Mouse (Mus musculus) megakaryocyte, adult 5-6 weeks (primary cell): Measurements from ENCODE around the gene Tcte1. TPM values are rescaled to one million over a fixed set of nuclear protein-coding genes. Genes with fewer than 3 reads are reported as not detected.

ENCODE experiments used
- ATAC-seq: 2 replicates; pipeline ENCODE4 v1.8.0; 2016; ENCODE audit warnings: mild to moderate bottlenecking, inconsistent platforms; ENCODE audit not compliant: poor library complexity, severe bottlenecking
- total RNA-seq, 2 experiments: library from RNA; stranded (forward) in 1 of 2; stranded (reverse) in 1 of 2; fragments of 153-499, 151-499 nt in 1 of 2; fragments of 221-1000, 200-1000 nt in 1 of 2; gene quantifications; 2 replicates each; pipeline versions ENCODE4 v1.2.3 to v1.2.4; 2015 to 2017

The Tcte1 gene
- total RNA-seq, 2 experiments from 2014 or later: not detected

DNA sequence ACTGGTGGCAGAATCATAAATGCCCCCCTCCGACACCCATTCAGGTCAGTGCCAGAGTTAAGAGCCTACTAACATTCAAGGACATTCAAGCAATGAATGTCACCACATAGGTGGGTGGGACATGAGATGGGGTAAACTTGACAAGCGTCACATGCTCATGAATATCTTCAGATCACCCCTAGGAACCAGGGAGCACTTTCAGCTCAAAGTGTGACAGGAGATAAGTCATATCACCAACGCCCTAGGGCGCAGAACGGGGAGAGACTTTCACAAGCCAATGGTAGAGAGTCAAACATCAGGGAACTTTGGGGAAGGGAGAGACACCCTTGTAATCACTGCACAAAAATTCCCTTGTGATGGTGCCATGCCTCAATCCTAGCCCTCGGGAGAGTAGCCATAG, 59.0 kb downstream of the Tcte1 start:
- ATAC-seq: no peak

DNA sequence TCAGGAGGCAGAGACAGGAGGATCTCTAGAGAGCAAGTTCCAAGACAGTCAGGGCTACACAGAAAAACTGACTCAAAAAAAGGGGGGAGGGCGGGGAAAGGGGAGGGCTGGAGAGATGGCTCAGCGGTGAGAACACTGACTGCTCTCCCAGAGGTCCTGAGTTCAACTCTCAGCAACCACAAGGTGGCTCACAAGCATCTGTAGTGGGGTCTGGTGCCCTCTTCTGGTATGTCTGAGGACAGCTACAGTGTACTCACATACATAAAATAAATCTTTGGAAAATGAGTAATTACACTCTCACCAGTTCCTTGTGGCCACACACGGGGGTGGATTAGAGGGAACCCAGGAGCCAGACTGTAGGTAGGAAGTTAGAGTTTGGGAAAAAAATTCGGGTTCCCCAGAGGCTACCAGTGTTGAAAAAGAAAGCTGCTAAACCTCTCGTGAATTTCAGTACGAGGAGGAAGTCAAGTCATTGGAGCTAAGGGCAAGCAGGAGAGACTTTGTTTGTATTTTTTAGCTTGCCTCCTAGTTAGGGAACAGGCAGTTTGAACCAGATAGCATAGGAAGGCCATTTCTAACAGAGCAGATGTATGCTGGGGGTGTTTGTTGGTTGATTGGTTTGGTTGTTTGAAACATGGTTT, 59.6 kb downstream of the Tcte1 start:
- no peak for ATAC-seq

DNA sequence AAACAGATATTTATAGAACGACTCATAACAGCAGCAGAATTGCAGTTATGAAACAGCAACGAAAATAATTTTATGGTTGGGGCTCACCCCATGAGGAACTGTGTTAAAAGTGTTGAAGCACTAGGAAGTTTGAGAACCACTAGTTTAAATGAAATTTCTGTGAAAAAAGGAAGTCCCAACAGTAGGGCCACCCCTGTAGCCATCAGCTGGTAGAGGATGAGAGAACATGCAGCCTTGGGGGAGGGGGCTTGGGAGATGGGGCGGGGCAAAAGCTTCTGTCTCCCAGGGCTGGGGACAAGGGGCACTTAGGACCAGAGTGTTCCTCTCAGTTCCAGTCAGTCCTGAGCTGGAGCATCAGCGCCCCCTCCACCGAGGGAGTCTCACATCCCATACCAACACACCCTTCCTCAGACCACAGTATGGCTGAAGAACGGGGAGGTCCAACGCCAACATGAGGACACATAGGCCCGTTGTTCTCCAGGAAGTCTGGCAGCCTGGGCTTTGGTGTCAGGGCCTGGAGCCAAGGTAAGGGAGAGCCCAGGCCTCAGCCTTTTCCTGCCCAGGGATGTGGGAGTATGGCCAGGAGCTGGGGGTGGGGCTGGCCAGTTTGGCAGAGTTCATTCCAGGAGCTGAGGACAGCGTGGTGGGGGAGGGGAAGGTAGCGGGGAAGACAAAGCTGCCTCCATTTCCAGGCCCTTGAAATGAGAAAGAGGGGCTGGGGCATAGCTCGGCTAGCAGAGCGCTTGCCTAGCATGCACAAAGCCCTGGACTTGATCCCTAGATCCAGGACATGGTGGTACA, 61.1 kb downstream of the Tcte1 start:
- peak; percentile 46 for ATAC-seq

DNA sequence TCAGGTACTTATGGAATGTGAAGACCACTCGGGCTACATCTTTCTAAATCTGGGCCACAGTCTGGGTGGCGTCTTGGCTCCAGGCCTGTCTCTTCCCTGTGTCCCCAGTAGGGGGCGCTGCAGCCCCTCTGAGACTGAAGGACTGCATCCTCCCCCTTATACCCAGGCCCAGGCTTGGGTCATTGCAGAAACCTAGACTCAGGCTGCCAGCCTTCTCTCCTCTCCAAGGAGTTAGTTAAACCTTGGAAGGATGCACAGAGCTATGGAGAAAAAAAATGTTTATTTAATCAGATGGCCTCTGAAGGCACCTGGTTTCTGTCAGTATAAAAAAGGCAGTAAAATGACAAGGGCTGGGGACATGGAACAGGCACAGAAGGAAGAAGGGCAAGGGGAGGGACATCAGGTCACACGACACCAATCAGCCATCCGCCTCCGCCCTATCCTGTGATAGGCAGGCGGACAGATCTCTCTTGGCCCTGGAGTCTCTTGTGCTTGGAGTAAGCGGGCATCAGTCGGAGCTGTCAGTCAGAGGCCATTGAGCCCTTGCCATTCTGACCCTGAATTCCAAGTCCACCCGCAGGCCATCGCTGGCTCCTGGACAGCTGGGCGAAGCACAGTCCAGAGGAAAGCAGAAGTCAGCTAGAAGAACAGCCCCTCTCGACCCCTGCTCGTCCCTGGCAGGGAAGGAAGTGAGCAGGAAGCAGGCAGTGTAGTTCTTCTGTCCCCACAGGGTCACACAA, 61.9 kb downstream of the Tcte1 start:
- peak; percentile 37 for ATAC-seq

DNA sequence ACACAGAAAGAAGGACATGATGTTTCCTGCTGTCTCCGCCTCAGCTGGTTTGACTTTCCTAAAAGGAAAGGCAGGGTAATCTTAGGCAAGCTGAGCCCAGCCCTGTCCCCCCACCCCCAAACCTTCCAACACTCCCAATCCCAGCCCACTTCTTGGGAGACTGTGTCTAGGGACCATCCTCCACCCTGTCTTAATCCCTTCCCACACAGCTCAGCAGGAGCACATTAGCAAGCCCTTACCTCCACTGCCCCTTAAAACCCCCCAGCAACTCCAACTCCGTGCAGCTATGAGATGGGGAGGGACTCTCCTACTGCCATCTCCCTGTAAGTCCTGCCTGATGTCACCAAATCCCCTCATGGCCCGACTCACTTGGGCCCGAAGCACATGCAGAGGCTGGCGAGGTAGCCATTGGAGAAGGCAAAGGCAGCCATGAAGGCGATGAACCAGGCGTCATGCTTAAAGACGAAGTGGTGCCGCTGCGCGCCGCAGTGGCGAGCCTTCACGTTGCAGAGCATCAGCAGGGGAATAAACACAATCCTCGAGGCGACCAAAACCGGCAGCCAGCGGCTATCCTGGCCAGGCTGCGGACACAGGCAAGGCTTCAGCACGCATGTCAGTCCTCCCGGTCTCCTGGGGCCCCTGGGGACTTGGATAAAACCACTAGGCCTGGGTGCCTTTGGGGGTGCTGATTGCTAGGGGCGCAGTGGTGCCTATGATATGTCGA, 62.7 kb downstream of the Tcte1 start:
- no peak for ATAC-seq

DNA sequence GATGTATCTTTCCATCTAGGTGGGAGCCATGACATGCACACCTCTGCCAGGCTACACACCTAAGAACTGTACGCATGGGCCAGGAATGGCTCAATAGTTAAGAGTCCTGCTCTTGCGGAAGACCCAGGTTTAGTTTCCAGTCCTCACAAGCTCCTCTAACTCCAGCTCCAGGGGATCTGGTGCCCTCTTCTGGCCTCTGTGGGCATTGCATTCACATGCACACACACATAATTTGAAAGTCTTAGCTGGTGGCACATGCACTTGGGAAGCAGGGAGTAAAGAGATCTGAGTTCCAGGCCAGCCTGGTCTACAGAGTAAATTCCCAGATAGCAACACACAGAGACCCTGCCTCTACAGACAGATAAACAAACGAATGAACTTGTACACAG, 63.2 kb downstream of the Tcte1 start:
- ATAC-seq: no peak

DNA sequence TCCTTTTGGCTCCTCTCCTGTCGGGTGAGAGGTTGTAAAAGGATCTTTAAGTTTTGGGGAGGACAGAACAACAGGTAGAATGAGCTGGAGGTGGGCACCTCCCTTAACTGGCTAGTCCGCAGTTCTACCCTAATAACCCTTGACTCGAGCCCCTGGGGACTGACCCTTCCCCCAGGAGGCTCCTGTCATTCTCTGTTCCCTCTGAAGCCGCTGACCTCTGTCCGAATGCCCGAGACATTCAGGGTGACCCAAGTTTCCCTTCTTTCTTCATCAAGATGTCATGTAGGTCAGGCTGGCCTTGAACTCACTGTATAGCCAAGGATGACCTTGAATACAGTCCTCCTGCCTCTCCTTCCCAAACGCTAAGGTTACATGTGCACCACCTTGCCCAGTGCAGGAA, 65.1 kb downstream of the Tcte1 start:
- no peak for ATAC-seq

DNA sequence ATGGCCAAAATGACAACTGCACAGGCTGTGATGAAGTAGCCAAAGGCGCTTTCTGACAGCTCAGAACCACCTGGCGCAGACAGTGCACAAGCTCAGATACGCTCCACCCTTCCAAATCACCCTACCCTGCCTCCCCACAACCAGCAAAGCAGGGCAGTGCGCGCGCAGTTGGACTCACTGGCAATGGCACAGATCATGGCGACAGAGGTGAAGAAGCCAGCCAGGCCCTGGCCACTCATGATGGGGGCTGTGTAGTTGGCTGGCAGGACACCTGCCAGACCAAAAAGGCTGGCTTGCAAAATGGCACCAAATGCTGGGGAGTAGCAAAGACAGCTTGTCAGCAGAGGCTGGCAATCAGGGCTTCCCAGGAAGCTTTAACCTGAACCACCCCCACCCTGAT, 66.0 kb downstream of the Tcte1 start:
- no peak for ATAC-seq

DNA sequence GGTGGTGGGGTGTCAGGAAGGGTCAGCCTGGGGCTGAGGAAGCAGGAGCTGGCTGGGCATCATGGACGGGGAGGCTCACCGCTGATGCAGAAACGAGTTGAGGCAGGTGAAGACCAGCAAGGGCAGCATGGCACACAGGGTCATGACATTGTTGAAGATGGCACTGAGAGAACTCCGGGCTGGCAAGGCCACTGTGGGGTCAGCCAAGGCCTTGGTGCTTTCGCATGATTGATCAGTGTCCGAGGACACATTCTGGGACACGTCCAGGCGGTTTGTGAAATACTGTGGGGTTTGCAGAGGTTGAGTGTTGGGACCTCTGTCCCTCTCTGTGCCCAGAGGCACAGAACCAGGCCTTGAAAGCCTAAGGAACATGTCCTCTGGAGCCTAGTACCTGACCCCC, 66.6 kb downstream of the Tcte1 start:
- no peak for ATAC-seq

DNA sequence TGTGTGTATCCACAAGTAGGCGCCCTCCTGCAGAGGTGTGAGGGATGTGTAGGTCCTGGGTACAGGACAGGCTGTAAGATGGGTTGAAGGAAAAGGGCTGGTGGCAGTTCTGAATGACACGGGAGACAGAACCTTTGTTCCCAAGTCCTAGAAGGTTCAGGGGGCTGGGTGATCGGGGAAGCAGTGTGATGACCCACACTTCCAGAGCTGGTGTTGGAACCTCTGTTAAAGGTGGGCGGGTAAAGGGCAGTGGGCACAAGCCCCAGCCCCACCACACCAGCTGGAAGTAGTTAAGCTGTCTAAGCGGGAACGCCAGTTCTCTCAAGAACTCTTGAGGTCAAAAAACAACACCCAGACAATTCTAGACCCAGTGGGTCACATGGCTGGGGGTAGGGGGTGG, 67.2 kb downstream of the Tcte1 start:
- no peak for ATAC-seq

DNA sequence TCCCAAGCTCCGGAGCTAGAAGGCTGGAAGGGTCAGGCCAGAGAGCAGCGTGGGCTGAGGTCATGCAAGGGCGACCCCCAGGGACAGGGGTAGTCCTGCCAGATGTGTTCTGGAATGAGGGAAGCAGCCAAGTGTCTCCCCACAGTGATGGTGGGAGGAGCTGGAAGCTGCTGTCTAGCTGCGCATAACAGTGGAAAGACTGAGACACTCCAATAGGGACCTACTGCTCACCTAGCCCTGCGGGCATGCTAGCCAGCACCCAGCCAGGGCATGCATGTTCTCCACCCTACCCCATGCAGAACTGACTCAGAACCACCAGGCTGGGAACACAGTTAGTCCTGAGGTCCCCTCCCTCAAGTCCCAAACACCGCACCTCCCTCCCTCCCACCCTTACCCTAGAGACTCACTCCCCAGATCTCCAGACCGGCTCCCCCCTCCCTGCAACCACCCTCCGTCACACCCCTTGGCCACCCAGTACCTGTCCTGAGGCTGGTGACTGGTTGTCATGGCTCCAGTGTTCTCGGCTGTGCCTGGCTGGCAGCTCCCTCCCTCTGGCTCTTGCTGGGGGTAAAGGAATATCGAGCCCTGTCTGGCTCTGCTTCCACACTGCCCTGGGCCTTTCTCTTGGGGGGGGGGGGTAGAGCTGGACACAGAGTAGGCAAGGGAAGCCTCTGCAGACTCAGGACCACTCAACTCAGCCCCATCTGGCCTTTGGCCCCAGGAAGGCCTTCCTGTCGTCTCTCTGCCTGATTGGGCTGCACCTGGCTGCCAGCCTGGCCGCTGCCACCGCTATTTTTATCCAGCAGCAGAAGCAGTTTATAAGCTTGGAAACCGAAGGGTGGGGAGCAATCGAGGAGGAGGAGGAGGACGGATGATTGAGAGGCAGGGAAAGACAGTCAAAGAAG, 68.7 kb downstream of the Tcte1 start:
- ATAC-seq: no peak

Other genes with a start within 250 kb of the Tcte1 start
- 58.1 and 60.7 TPM in 2 replicates for gene Cdc5l, start 89.7 kb upstream of the Tcte1 start, total RNA-seq (2015)
- 106 and 112 TPM in 2 replicates for gene Cdc5l, start 89.7 kb upstream of the Tcte1 start, total RNA-seq (2017)
- gene Spats1, start 48.0 kb upstream of the Tcte1 start, total RNA-seq (2015): not detected in 2 replicates
- not detected in 2 replicates for gene Spats1, start 48.0 kb upstream of the Tcte1 start, total RNA-seq (2017)
- 2.3 and 4.0 TPM in 2 replicates for gene Aars2, start 16.6 kb upstream of the Tcte1 start, total RNA-seq (2015)
- 4.6 and 5.2 TPM in 2 replicates for gene Aars2, start 16.6 kb upstream of the Tcte1 start, total RNA-seq (2017)
- gene Tmem151b, start 26.2 kb downstream of the Tcte1 start, total RNA-seq (2015): not detected in 2 replicates
- gene Tmem151b, start 26.2 kb downstream of the Tcte1 start, total RNA-seq (2017): not detected in 2 replicates
- gene Nfkbie, start 32.3 kb downstream of the Tcte1 start, total RNA-seq (2015): 10.4 and 11.1 TPM in 2 replicates
- 13.4 and 14.0 TPM in 2 replicates for gene Nfkbie, start 32.3 kb downstream of the Tcte1 start, total RNA-seq (2017)
- gene Slc35b2, start 40.4 kb downstream of the Tcte1 start, total RNA-seq (2015): 33.7 and 44.9 TPM in 2 replicates
- gene Slc35b2, start 40.4 kb downstream of the Tcte1 start, total RNA-seq (2017): 48.2 and 52.2 TPM in 2 replicates
- 448 and 487 TPM in 2 replicates for gene Hsp90ab1, start 49.8 kb downstream of the Tcte1 start, total RNA-seq (2015)
- gene Hsp90ab1, start 49.8 kb downstream of the Tcte1 start, total RNA-seq (2017): 829 and 973 TPM in 2 replicates
- gene Slc29a1, start 76.2 kb downstream of the Tcte1 start, total RNA-seq (2015): 23.8 and 31.2 TPM in 2 replicates
- gene Slc29a1, start 76.2 kb downstream of the Tcte1 start, total RNA-seq (2017): 22.9 and 32.6 TPM in 2 replicates
- not detected in 2 replicates for gene Mymx, start 78.7 kb downstream of the Tcte1 start, total RNA-seq (2015)
- gene Mymx, start 78.7 kb downstream of the Tcte1 start, total RNA-seq (2017): not detected in 2 replicates
- 0.67 TPM in 1 of 2 replicates, not detected in the other for gene Capn11, start 135.9 kb downstream of the Tcte1 start, total RNA-seq (2015)
- not detected in 2 replicates for gene Capn11, start 135.9 kb downstream of the Tcte1 start, total RNA-seq (2017)
- gene Mrpl14, start 162.9 kb downstream of the Tcte1 start, total RNA-seq (2015): 30.3 and 34.7 TPM in 2 replicates
- 12.7 and 14.7 TPM in 2 replicates for gene Mrpl14, start 162.9 kb downstream of the Tcte1 start, total RNA-seq (2017)
- gene Tmem63b, start 163.5 kb downstream of the Tcte1 start, total RNA-seq (2015): 3.3 and 5.3 TPM in 2 replicates
- 3.6 and 5.3 TPM in 2 replicates for gene Tmem63b, start 163.5 kb downstream of the Tcte1 start, total RNA-seq (2017)
- not detected in 2 replicates for gene 1600014C23Rik, start 210.4 kb downstream of the Tcte1 start, total RNA-seq (2015)
- not detected in 2 replicates for gene 1600014C23Rik, start 210.4 kb downstream of the Tcte1 start, total RNA-seq (2017)